ENCODE assay signal across 14 mouse cellular contexts in genomic region chr5:66405731-66406399, GRCm38 (mm10).
DNase-seq lines count a peak whose midpoint lies in the region; ATAC-seq lines count a peak whose summit lies in the region.
"Had no signal": no experiment of that assay in that cellular context is flagged by ENCODE, and none has a peak within 500 bp of the region (broad histone marks: within the 10 kb centered on the region; RNA-seq: fewer than 3 reads in every experiment).

No protein-coding gene starts in this region.

- peaks cover 13% of the 10 kb centered on the region for H3K4me1 ChIP-seq in heart, embryonic 11.5 days (ENCODE audit: control insufficient read depth, insufficient read depth, low read length)
- H3K4me1 ChIP-seq in kidney, embryonic 16.5 days (ENCODE audit: insufficient read depth, low read length), result peaks cover 24% of the 10 kb centered on the region
- peaks cover 17% of the 10 kb centered on the region for H3K4me1 ChIP-seq in brown adipose tissue, adult 24 weeks (ENCODE audit: control insufficient read depth, insufficient read depth, insufficient read length, low read length)
- peaks cover 5% of the 10 kb centered on the region; the same call in 1 of the 2 replicates for H3K4me1 ChIP-seq in limb, embryonic 15.5 days
- H3K4me1 ChIP-seq in midbrain, embryonic 14.5 days (ENCODE audit: control insufficient read depth, insufficient read depth, low read length), result no peaks in the 10 kb centered on the region
- H3K4me1 ChIP-seq: liver, embryonic 15.5 days; stomach, embryonic 15.5 days had no signal

- intact Hi-C loops in heart, postnatal 14 days (cut with DNase I), result no loop called here

- no peak overlapping the region for H3K9ac ChIP-seq in heart, embryonic 11.5 days (ENCODE audit: low read depth, low read length)
- H3K9ac ChIP-seq in kidney, embryonic 16.5 days (replicated peaks; ENCODE audit: low read length), result no peak overlapping the region
- H3K9ac ChIP-seq in limb, embryonic 15.5 days, result no peak overlapping the region
- no peak overlapping the region for H3K9ac ChIP-seq in midbrain, embryonic 14.5 days (replicated peaks; ENCODE audit: low read length)
- H3K9ac ChIP-seq: liver, embryonic 15.5 days; stomach, embryonic 15.5 days had no signal

- H3K4me3 ChIP-seq in heart, embryonic 11.5 days (ENCODE audit: low read depth, low read length), result no peak overlapping the region
- no peak overlapping the region for H3K4me3 ChIP-seq in kidney, embryonic 16.5 days (ENCODE audit: low read length)
- no peak overlapping the region for H3K4me3 ChIP-seq in brown adipose tissue, adult 24 weeks (ENCODE audit: insufficient read depth, low read depth, low read length)
- no peak overlapping the region for H3K4me3 ChIP-seq in limb, embryonic 15.5 days
- no peak overlapping the region for H3K4me3 ChIP-seq in midbrain, embryonic 14.5 days (replicated peaks; ENCODE audit: low read depth, low read length)
- H3K4me3 ChIP-seq: liver, embryonic 15.5 days; stomach, embryonic 15.5 days had no signal

- no peaks in the 10 kb centered on the region for H3K9me3 ChIP-seq in heart, embryonic 11.5 days (replicated peaks; ENCODE audit: control insufficient read depth, low read length)
- H3K9me3 ChIP-seq in kidney, embryonic 16.5 days (ENCODE audit: low read length), result no peaks in the 10 kb centered on the region
- no peaks in the 10 kb centered on the region for H3K9me3 ChIP-seq in limb, embryonic 15.5 days
- no peaks in the 10 kb centered on the region for H3K9me3 ChIP-seq in midbrain, embryonic 14.5 days (ENCODE audit: control insufficient read depth, low read length)
- H3K9me3 ChIP-seq: liver, embryonic 15.5 days; stomach, embryonic 15.5 days had no signal

- ATAC-seq in heart, embryonic 11.5 days (replicated peaks; ENCODE audit: insufficient number of reproducible peaks, low FRiP score, low TSS enrichment), result peak; percentile 52; the same call in 1 of the 2 replicates
- ATAC-seq in kidney, embryonic 16.5 days (ENCODE audit: low FRiP score, low TSS enrichment), result peak; percentile 75
- peak; percentile 69 for ATAC-seq in limb, embryonic 15.5 days (ENCODE audit: insufficient number of reproducible peaks, low FRiP score, low TSS enrichment, low read depth)
- no peak for ATAC-seq in midbrain, embryonic 14.5 days (ENCODE audit: low FRiP score, low TSS enrichment)
- ATAC-seq: forebrain, embryonic 16.5 days; intestine, embryonic 16.5 days had no signal

- H3K27me3 ChIP-seq in heart, embryonic 11.5 days (ENCODE audit: control insufficient read depth, insufficient read depth, low read length), result no peaks in the 10 kb centered on the region
- no peaks in the 10 kb centered on the region for H3K27me3 ChIP-seq in kidney, embryonic 16.5 days (ENCODE audit: insufficient read depth, low read length)
- H3K27me3 ChIP-seq in limb, embryonic 15.5 days, result no peaks in the 10 kb centered on the region
- no peaks in the 10 kb centered on the region for H3K27me3 ChIP-seq in midbrain, embryonic 14.5 days (ENCODE audit: control insufficient read depth, insufficient read depth, low read length)
- H3K27me3 ChIP-seq: liver, embryonic 15.5 days; stomach, embryonic 15.5 days had no signal

- WGBS in heart, embryonic 11.5 days (ENCODE audit: insufficient replicate concordance), result 40% methylated on average over 12 of the region's 12 CpGs
- WGBS in kidney, embryonic 16.5 days, result 55% methylated on average over 12 of the region's 12 CpGs
- 69% methylated on average over 12 of the region's 12 CpGs for WGBS in limb, embryonic 15.5 days
- 90% methylated on average over 12 of the region's 12 CpGs for WGBS in midbrain, embryonic 14.5 days

- H3K27ac ChIP-seq in heart, embryonic 11.5 days (ENCODE audit: low read depth, low read length), result peak overlapping the region; percentile 50
- peak overlapping the region; percentile 38; the same call in 1 of the 2 replicates for H3K27ac ChIP-seq in kidney, embryonic 16.5 days (ENCODE audit: low read length)
- H3K27ac ChIP-seq in brown adipose tissue, adult 24 weeks (replicated peaks; ENCODE audit: low read depth, low read length), result peak overlapping the region; percentile 8; the same call in 1 of the 2 replicates
- peak overlapping the region; percentile 40; the same call in 1 of the 2 replicates for H3K27ac ChIP-seq in limb, embryonic 15.5 days
- H3K27ac ChIP-seq in midbrain, embryonic 14.5 days (replicated peaks; ENCODE audit: low read depth, low read length), result no peak overlapping the region
- H3K27ac ChIP-seq: liver, embryonic 15.5 days; stomach, embryonic 15.5 days had no signal

- no peak for DNase-seq in heart, postnatal 14 days
- DNase-seq in kidney, postnatal 10 days, result no peak
- DNase-seq in midbrain, embryonic 14.5 days, result no peak
- DNase-seq in embryo, embryonic 10.5 days (ENCODE audit: low spot score), result no peak
- DNase-seq: cerebellum, postnatal 10 days; thymus, postnatal 36 days had no signal

- H3K36me3 ChIP-seq in heart, embryonic 11.5 days (ENCODE audit: control insufficient read depth, insufficient read depth, low read length), result no peaks in the 10 kb centered on the region
- H3K36me3 ChIP-seq in kidney, embryonic 16.5 days (ENCODE audit: insufficient read depth, low read length), result no peaks in the 10 kb centered on the region
- no peaks in the 10 kb centered on the region for H3K36me3 ChIP-seq in limb, embryonic 15.5 days
- H3K36me3 ChIP-seq in midbrain, embryonic 14.5 days (ENCODE audit: control insufficient read depth, insufficient read depth, low read length), result no peaks in the 10 kb centered on the region
- H3K36me3 ChIP-seq: liver, embryonic 15.5 days; stomach, embryonic 15.5 days had no signal

- H3K4me2 ChIP-seq in heart, embryonic 11.5 days, result peak overlapping the region; percentile 34; the same call in 1 of the 2 replicates
- no peak overlapping the region for H3K4me2 ChIP-seq in kidney, embryonic 16.5 days (replicated peaks; ENCODE audit: low read depth, low read length)
- H3K4me2 ChIP-seq in limb, embryonic 15.5 days, result no peak overlapping the region
- no peak overlapping the region for H3K4me2 ChIP-seq in midbrain, embryonic 14.5 days (ENCODE audit: low read length)
- H3K4me2 ChIP-seq: liver, embryonic 15.5 days; stomach, embryonic 15.5 days had no signal
